Mouse (Mus musculus) intestine, postnatal 0 days (tissue): Measurements from ENCODE around the gene Glul. TPM values are rescaled to one million over a fixed set of nuclear protein-coding genes. Genes with fewer than 3 reads are reported as not detected.

Source experiments
- ATAC-seq: fragments of 200-750 bp; cut with Nextera tagmentation; 2 replicates; pipeline ENCODE4 v1.8.0; 2017; ENCODE audit warnings: mild to moderate bottlenecking, moderate TSS enrichment, moderate library complexity
- H3K27ac ChIP-seq: fragments of 300-500 bp; sonication (generic); 2 replicates; pipeline ENCODE4 v1.5.1; 2014; ENCODE audit warnings: mild to moderate bottlenecking, low read depth, low read length, moderate library complexity
- H3K27me3 ChIP-seq: fragments of 300-500 bp; sonication (generic); replicated peaks from 2 replicates; pipeline ENCODE4 v1.6.1; 2014; ENCODE audit warnings: low read length, mixed read lengths; ENCODE audit not compliant: control insufficient read depth, insufficient read depth
- H3K36me3 ChIP-seq: fragments of 300-500 bp; sonication (generic); 2 replicates; pipeline ENCODE4 v1.6.1; 2014; ENCODE audit warnings: mild to moderate bottlenecking, moderate library complexity; ENCODE audit not compliant: control insufficient read depth, insufficient read depth
- H3K4me1 ChIP-seq: fragments of 300-500 bp; sonication (generic); replicated peaks from 2 replicates; pipeline ENCODE4 v1.6.1; 2014; ENCODE audit warnings: antibody characterized with exemption, low read length, mixed read lengths; ENCODE audit not compliant: control insufficient read depth, insufficient read depth
- H3K4me2 ChIP-seq: fragments of 300-500 bp; sonication (generic); replicated peaks from 2 replicates; pipeline ENCODE4 v1.6.1; 2014; ENCODE audit warnings: low read depth, mild to moderate bottlenecking, moderate library complexity
- H3K4me3 ChIP-seq: fragments of 300-500 bp; sonication (generic); 2 replicates; pipeline ENCODE4 v1.5.1; 2014; ENCODE audit warnings: low read depth, low read length
- H3K9ac ChIP-seq: fragments of 300-500 bp; sonication (generic); 2 replicates; pipeline ENCODE4 v1.6.1; 2014; ENCODE audit warnings: mild to moderate bottlenecking, low read depth, low read length
- H3K9me3 ChIP-seq: fragments of 300-500 bp; sonication (generic); 2 replicates; pipeline ENCODE4 v1.6.1; 2016; ENCODE audit warnings: mixed run types; ENCODE audit not compliant: control insufficient read depth
- CTCF ChIP-seq: sonication (generic); IDR thresholded peaks from 2 replicates; pipeline ENCODE4 v1.5.1; 2016; ENCODE audit warnings: low read depth, mild to moderate bottlenecking, control low read depth, antibody characterized with exemption, moderate library complexity
- WGBS: fragments of 180-500 bp; shearing (Covaris S2); extraction: QIAGEN DNeasy Blood & Tissue Kit; methylation state at CpG from one replicate; pipeline ENCODE4 v1.1.7; 2014; 5-methylcytosine and 5-hydroxymethylcytosine counted together
- polyA plus RNA-seq: library from polyadenylated mRNA; unstranded; fragments of >200 nt; fragmentation: Nextera tagmentation; extraction: Ambion mirVana; gene quantifications from 2 replicates; pipeline ENCODE4 v1.2.1, GENCODE M21; 2015

The Glul gene
- polyA plus RNA-seq, 1 experiment from 2014 or later: 92.9 TPM

GRCm38 (mm10) chr1:153933772-153934171 lies 34.0 kb downstream of the Glul start:
- H3K4me1 ChIP-seq: no peaks in the 10 kb centered on the region
- ATAC-seq: no peak
- H3K4me2 ChIP-seq: no peak overlapping the region
- TF ChIP-seq CTCF: no peak
- H3K27ac ChIP-seq: no peak overlapping the region
- no peaks in the 10 kb centered on the region for H3K27me3 ChIP-seq
- H3K9ac ChIP-seq: no peak overlapping the region
- 59% methylated on average over 1 of the region's 1 CpGs for WGBS
- no peaks in the 10 kb centered on the region for H3K9me3 ChIP-seq
- no peak overlapping the region for H3K4me3 ChIP-seq
- H3K36me3 ChIP-seq: no peaks in the 10 kb centered on the region

- Histone ChIP-seq H3K27me3 (no peaks in the 10 kb centered on the region), H3K4me3 (no peak overlapping the region), H3K9ac (no peak overlapping the region), H3K9me3 (no peaks in the 10 kb centered on the region), H3K4me1 (no peaks in the 10 kb centered on the region), H3K27ac (no peak overlapping the region), H3K36me3 (no peaks in the 10 kb centered on the region), H3K4me2 (no peak overlapping the region)
- TF ChIP-seq CTCF: no peak
- no peak for ATAC-seq
- 85% methylated on average over 12 of the region's 12 CpGs for WGBS
These were observed 36.2 kb downstream of the Glul start for GRCm38 (mm10) chr1:153935844-153936380.

- no peak for ATAC-seq
- Histone ChIP-seq H3K9me3 (no peaks in the 10 kb centered on the region), H3K4me3 (no peak overlapping the region), H3K27ac (no peak overlapping the region), H3K4me1 (no peaks in the 10 kb centered on the region), H3K4me2 (no peak overlapping the region), H3K9ac (no peak overlapping the region), H3K36me3 (no peaks in the 10 kb centered on the region), H3K27me3 (no peaks in the 10 kb centered on the region)
- 94% methylated on average over 2 of the region's 2 CpGs for WGBS
- no peak for TF ChIP-seq CTCF
These were observed 37.3 kb downstream of the Glul start for GRCm38 (mm10) chr1:153937025-153937424.

- Histone ChIP-seq H3K4me2 (no peak overlapping the region), H3K27ac (no peak overlapping the region), H3K4me1 (no peaks in the 10 kb centered on the region), H3K9me3 (no peaks in the 10 kb centered on the region), H3K9ac (no peak overlapping the region), H3K4me3 (no peak overlapping the region), H3K36me3 (no peaks in the 10 kb centered on the region), H3K27me3 (no peaks in the 10 kb centered on the region)
- ATAC-seq: no peak
- WGBS: 86% methylated on average over 2 of the region's 2 CpGs
- TF ChIP-seq CTCF: no peak
These were observed 41.2 kb downstream of the Glul start for GRCm38 (mm10) chr1:153940986-153941385.

GRCm38 (mm10) chr1:153945181-153945580 lies 45.4 kb downstream of the Glul start:
- Histone ChIP-seq H3K4me1 (no peaks in the 10 kb centered on the region), H3K4me2 (no peak overlapping the region), H3K4me3 (no peak overlapping the region), H3K9ac (no peak overlapping the region), H3K27ac (no peak overlapping the region), H3K36me3 (no peaks in the 10 kb centered on the region), H3K27me3 (no peaks in the 10 kb centered on the region), H3K9me3 (no peaks in the 10 kb centered on the region)
- TF ChIP-seq CTCF: no peak
- 72% methylated on average over 5 of the region's 5 CpGs for WGBS
- no peak for ATAC-seq

GRCm38 (mm10) chr1:153946971-153947370 lies 47.2 kb downstream of the Glul start:
- Histone ChIP-seq H3K4me2 (no peak overlapping the region), H3K4me1 (no peaks in the 10 kb centered on the region), H3K4me3 (no peak overlapping the region), H3K27ac (no peak overlapping the region), H3K9me3 (no peaks in the 10 kb centered on the region), H3K36me3 (no peaks in the 10 kb centered on the region), H3K9ac (no peak overlapping the region), H3K27me3 (no peaks in the 10 kb centered on the region)
- 53% methylated on average over 7 of the region's 7 CpGs for WGBS
- no peak for ATAC-seq
- TF ChIP-seq CTCF: no peak

GRCm38 (mm10) chr1:153947837-153948236 lies 48.1 kb downstream of the Glul start:
- no peak overlapping the region for H3K4me2 ChIP-seq
- no peak for ATAC-seq
- 90% methylated on average over 6 of the region's 6 CpGs for WGBS
- no peaks in the 10 kb centered on the region for H3K36me3 ChIP-seq
- no peak overlapping the region for H3K27ac ChIP-seq
- no peak for TF ChIP-seq CTCF
- H3K4me3 ChIP-seq: no peak overlapping the region
- no peaks in the 10 kb centered on the region for H3K27me3 ChIP-seq
- H3K4me1 ChIP-seq: no peaks in the 10 kb centered on the region
- H3K9me3 ChIP-seq: no peaks in the 10 kb centered on the region
- no peak overlapping the region for H3K9ac ChIP-seq
